Mouse (Mus musculus): ENCODE data around the gene Prkag3. TPM values are rescaled to one million over a fixed set of nuclear protein-coding genes. Genes with fewer than 3 reads are reported as not detected.

The Prkag3 gene
- polyA plus RNA-seq, 2 experiments: 2.5 to 5.1 TPM

GRCm38 (mm10) chr1:74736977-74737376 is 12.0 kb downstream of the Prkag3 start:
- H3K27me3 ChIP-seq (ENCODE audit: control insufficient read depth, insufficient read depth, low read length): no peaks in the 10 kb centered on the region
- no peaks in the 10 kb centered on the region for H3K36me3 ChIP-seq (ENCODE audit: control insufficient read depth, insufficient read depth, low read length)
- WGBS: 88% methylated on average over 12 of the region's 12 CpGs
- H3K9me3 ChIP-seq (ENCODE audit: control insufficient read depth, low read length): no peaks in the 10 kb centered on the region
- TF ChIP-seq POLR2A (IDR thresholded peaks at IDR 0.05; ENCODE audit: borderline replicate concordance, extremely low read depth, insufficient read depth, insufficient read length): no peak
- no peaks in the 10 kb centered on the region for H3K4me1 ChIP-seq (ENCODE audit: control insufficient read depth, insufficient read depth, low read length)
- H3K4me3 ChIP-seq (replicated peaks; ENCODE audit: low read length): no peak overlapping the region
- no peak overlapping the region for H3K4me2 ChIP-seq (replicated peaks; ENCODE audit: low read depth, low read length, severe bottlenecking)
- ATAC-seq (ENCODE audit: low FRiP score, low read depth) (no peak), DNase-seq (ENCODE audit: low spot score) (no peak)
- H3K9ac ChIP-seq (ENCODE audit: low read depth, low read length, severe bottlenecking): no peak overlapping the region
- H3K27ac ChIP-seq (replicated peaks; ENCODE audit: low read depth, low read length): no peak overlapping the region

- no peak overlapping the region for H3K4me3 ChIP-seq (replicated peaks; ENCODE audit: low read length)
- H3K27ac ChIP-seq (replicated peaks; ENCODE audit: low read depth, low read length): no peak overlapping the region
- ATAC-seq (ENCODE audit: low FRiP score, low read depth) (no peak), DNase-seq (ENCODE audit: low spot score) (no peak)
- H3K9me3 ChIP-seq (ENCODE audit: control insufficient read depth, low read length): no peaks in the 10 kb centered on the region
- 69% methylated on average over 8 of the region's 8 CpGs for WGBS
- H3K4me2 ChIP-seq (replicated peaks; ENCODE audit: low read depth, low read length, severe bottlenecking): no peak overlapping the region
- TF ChIP-seq POLR2A (IDR thresholded peaks at IDR 0.05; ENCODE audit: borderline replicate concordance, extremely low read depth, insufficient read depth, insufficient read length): no peak
- H3K4me1 ChIP-seq (ENCODE audit: control insufficient read depth, insufficient read depth, low read length): no peaks in the 10 kb centered on the region
- no peak overlapping the region for H3K9ac ChIP-seq (ENCODE audit: low read depth, low read length, severe bottlenecking)
- no peaks in the 10 kb centered on the region for H3K27me3 ChIP-seq (ENCODE audit: control insufficient read depth, insufficient read depth, low read length)
- H3K36me3 ChIP-seq (ENCODE audit: control insufficient read depth, insufficient read depth, low read length): no peaks in the 10 kb centered on the region
Observed at GRCm38 (mm10) chr1:74728446-74728845, 20.6 kb downstream of the Prkag3 start.

GRCm38 (mm10) chr1:74726674-74727073 is 22.3 kb downstream of the Prkag3 start:
- Histone ChIP-seq H3K27ac (replicated peaks; ENCODE audit: low read depth, low read length) (no peak overlapping the region), H3K36me3 (ENCODE audit: control insufficient read depth, insufficient read depth, low read length) (no peaks in the 10 kb centered on the region), H3K9ac (ENCODE audit: low read depth, low read length, severe bottlenecking) (no peak overlapping the region), H3K4me3 (replicated peaks; ENCODE audit: low read length) (no peak overlapping the region), H3K9me3 (ENCODE audit: control insufficient read depth, low read length) (no peaks in the 10 kb centered on the region), H3K4me2 (replicated peaks; ENCODE audit: low read depth, low read length, severe bottlenecking) (no peak overlapping the region), H3K4me1 (ENCODE audit: control insufficient read depth, insufficient read depth, low read length) (no peaks in the 10 kb centered on the region), H3K27me3 (ENCODE audit: control insufficient read depth, insufficient read depth, low read length) (no peaks in the 10 kb centered on the region)
- 80% methylated on average over 5 of the region's 5 CpGs for WGBS
- ATAC-seq (ENCODE audit: low FRiP score, low read depth) (no peak), DNase-seq (ENCODE audit: low spot score) (no peak)
- no peak for TF ChIP-seq POLR2A (IDR thresholded peaks at IDR 0.05; ENCODE audit: borderline replicate concordance, extremely low read depth, insufficient read depth, insufficient read length)

GRCm38 (mm10) chr1:74726114-74726513 is 22.9 kb downstream of the Prkag3 start:
- Histone ChIP-seq H3K36me3 (ENCODE audit: control insufficient read depth, insufficient read depth, low read length) (no peaks in the 10 kb centered on the region), H3K27me3 (ENCODE audit: control insufficient read depth, insufficient read depth, low read length) (no peaks in the 10 kb centered on the region), H3K9me3 (ENCODE audit: control insufficient read depth, low read length) (no peaks in the 10 kb centered on the region), H3K4me1 (ENCODE audit: control insufficient read depth, insufficient read depth, low read length) (no peaks in the 10 kb centered on the region), H3K27ac (replicated peaks; ENCODE audit: low read depth, low read length) (no peak overlapping the region), H3K4me2 (replicated peaks; ENCODE audit: low read depth, low read length, severe bottlenecking) (no peak overlapping the region), H3K4me3 (replicated peaks; ENCODE audit: low read length) (no peak overlapping the region), H3K9ac (ENCODE audit: low read depth, low read length, severe bottlenecking) (no peak overlapping the region)
- no peak for DNase-seq (ENCODE audit: low spot score)
- no peak for TF ChIP-seq POLR2A (IDR thresholded peaks at IDR 0.05; ENCODE audit: borderline replicate concordance, extremely low read depth, insufficient read depth, insufficient read length)
- no peak for ATAC-seq (ENCODE audit: low FRiP score, low read depth)
- WGBS: 56% methylated on average over 5 of the region's 5 CpGs

- Histone ChIP-seq H3K27ac (replicated peaks; ENCODE audit: low read depth, low read length) (no peak overlapping the region), H3K4me3 (replicated peaks; ENCODE audit: low read length) (no peak overlapping the region), H3K27me3 (ENCODE audit: control insufficient read depth, insufficient read depth, low read length) (no peaks in the 10 kb centered on the region), H3K36me3 (ENCODE audit: control insufficient read depth, insufficient read depth, low read length) (no peaks in the 10 kb centered on the region), H3K9me3 (ENCODE audit: control insufficient read depth, low read length) (no peaks in the 10 kb centered on the region), H3K4me2 (replicated peaks; ENCODE audit: low read depth, low read length, severe bottlenecking) (no peak overlapping the region), H3K4me1 (ENCODE audit: control insufficient read depth, insufficient read depth, low read length) (no peaks in the 10 kb centered on the region), H3K9ac (ENCODE audit: low read depth, low read length, severe bottlenecking) (no peak overlapping the region)
- no peak for ATAC-seq (ENCODE audit: low FRiP score, low read depth)
- WGBS: 67% methylated on average over 2 of the region's 2 CpGs
- TF ChIP-seq POLR2A (IDR thresholded peaks at IDR 0.05; ENCODE audit: borderline replicate concordance, extremely low read depth, insufficient read depth, insufficient read length): no peak
- no peak for DNase-seq (ENCODE audit: low spot score)
Observed at GRCm38 (mm10) chr1:74723748-74724147, 25.3 kb downstream of the Prkag3 start.

GRCm38 (mm10) chr1:74721657-74722056 is 27.4 kb downstream of the Prkag3 start:
- ATAC-seq (ENCODE audit: low FRiP score, low read depth): no peak

More at GRCm38 (mm10) chr1:74721657-74722056, 27.4 kb downstream of the Prkag3 start:
- DNase-seq (ENCODE audit: low spot score): no peak
- no peaks in the 10 kb centered on the region for H3K4me1 ChIP-seq (ENCODE audit: control insufficient read depth, insufficient read depth, low read length)
- no peak for TF ChIP-seq POLR2A (IDR thresholded peaks at IDR 0.05; ENCODE audit: borderline replicate concordance, extremely low read depth, insufficient read depth, insufficient read length)
- 65% methylated on average over 6 of the region's 6 CpGs for WGBS
- H3K36me3 ChIP-seq (ENCODE audit: control insufficient read depth, insufficient read depth, low read length): no peaks in the 10 kb centered on the region
- no peak overlapping the region for H3K4me3 ChIP-seq (replicated peaks; ENCODE audit: low read length)
- H3K27me3 ChIP-seq (ENCODE audit: control insufficient read depth, insufficient read depth, low read length): no peaks in the 10 kb centered on the region
- no peak overlapping the region for H3K4me2 ChIP-seq (replicated peaks; ENCODE audit: low read depth, low read length, severe bottlenecking)
- H3K9ac ChIP-seq (ENCODE audit: low read depth, low read length, severe bottlenecking): no peak overlapping the region
- no peak overlapping the region for H3K27ac ChIP-seq (replicated peaks; ENCODE audit: low read depth, low read length)
- H3K9me3 ChIP-seq (ENCODE audit: control insufficient read depth, low read length): no peaks in the 10 kb centered on the region

Data from limb, embryonic 14.5 days (tissue).